Mouse (Mus musculus): ENCODE measurements at regions not wholly inside any gene's neighbourhood (a gene's known extent, or its start where the extent isn't known, plus 50 kb on each side); places are given as distances from the start of the nearest gene placed in this dataset.

- TF ChIP-seq CTCF (IDR thresholded peaks at IDR 0.05; ENCODE audit: low read depth, low read length) (no peak), GATA1 (IDR thresholded peaks at IDR 0.05; ENCODE audit: borderline replicate concordance, low read length) (no peak), POLR2AphosphoS5 (IDR thresholded peaks at IDR 0.05; ENCODE audit: insufficient replicate concordance, low read depth, low read length) (no peak), TAL1 (conservative IDR thresholded peaks at IDR 0.05; ENCODE audit: low read depth, low read length) (no peak)
Observed at GRCm38 (mm10) chr3:135750736-135751135, 59.4 kb upstream of the Nfkb1 start.

Data from G1E (cell line).